Mouse (Mus musculus): Measurements from ENCODE around the gene Alg5. TPM values are rescaled to one million over a fixed set of nuclear protein-coding genes. Genes with fewer than 3 reads are reported as not detected.

Alg5 gene
- polyA plus RNA-seq, 1 experiment, result 58.3 TPM

- TF ChIP-seq CTCF (IDR thresholded peaks at IDR 0.05; ENCODE audit: borderline replicate concordance, insufficient read depth, low read length) (no peak), POLR2A (IDR thresholded peaks at IDR 0.05; ENCODE audit: low read depth, low read length) (peak; percentile 90)
- Histone ChIP-seq H3K4me1 (ENCODE audit: control insufficient read depth, insufficient read depth, low read length) (peaks cover 4% of the 10 kb centered on the region; the same call in 1 of the 2 replicates), H3K4me3 (ENCODE audit: insufficient read depth, low read length) (peak overlapping the region; percentile 81), H3K27ac (ENCODE audit: insufficient read depth, low read length) (peak overlapping the region; percentile 95)
These were observed 710 bp upstream of the Alg5 start for GRCm38 (mm10) chr3:54734411-54735246.

GRCm38 (mm10) chr3:54736101-54736927, 975 bp downstream of the Alg5 start:
- TF ChIP-seq CTCF (IDR thresholded peaks at IDR 0.05; ENCODE audit: borderline replicate concordance, insufficient read depth, low read length) (no peak), POLR2A (IDR thresholded peaks at IDR 0.05; ENCODE audit: low read depth, low read length) (peak; percentile 56)
- Histone ChIP-seq H3K4me3 (ENCODE audit: insufficient read depth, low read length) (peak overlapping the region; percentile 96), H3K4me1 (ENCODE audit: control insufficient read depth, insufficient read depth, low read length) (peaks cover 4% of the 10 kb centered on the region; the same call in 1 of the 2 replicates), H3K27ac (ENCODE audit: insufficient read depth, low read length) (no peak overlapping the region)

GRCm38 (mm10) chr3:54737317-54737716, 2.0 kb downstream of the Alg5 start:
- Histone ChIP-seq H3K4me3 (ENCODE audit: insufficient read depth, low read length) (no peak overlapping the region), H3K27ac (ENCODE audit: insufficient read depth, low read length) (no peak overlapping the region), H3K4me1 (ENCODE audit: control insufficient read depth, insufficient read depth, low read length) (peaks cover 4% of the 10 kb centered on the region; the same call in 1 of the 2 replicates)
- TF ChIP-seq POLR2A (IDR thresholded peaks at IDR 0.05; ENCODE audit: low read depth, low read length) (no peak), CTCF (IDR thresholded peaks at IDR 0.05; ENCODE audit: borderline replicate concordance, insufficient read depth, low read length) (no peak)

DNA sequence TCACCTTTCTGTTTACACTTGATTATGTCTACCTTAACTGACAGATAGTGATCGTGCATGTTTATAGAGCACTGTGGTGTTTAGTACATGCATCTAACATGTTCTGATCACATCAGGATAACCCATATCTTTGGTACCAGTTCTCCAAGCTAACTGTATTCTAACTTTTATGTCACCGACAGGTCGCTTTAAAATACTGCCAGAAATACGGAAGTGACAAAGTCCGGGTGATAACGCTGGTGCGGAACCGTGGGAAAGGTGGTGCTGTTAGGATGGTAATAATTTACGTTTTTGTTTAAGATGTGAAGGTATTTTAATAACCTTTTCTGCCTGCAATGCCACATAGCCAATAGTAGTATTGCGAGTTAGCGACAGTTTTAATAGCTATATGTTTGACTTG, 6.6 kb downstream of the Alg5 start:
- no peaks in the 10 kb centered on the region for H3K4me1 ChIP-seq (ENCODE audit: control insufficient read depth, insufficient read depth, low read length)
- TF ChIP-seq CTCF (IDR thresholded peaks at IDR 0.05; ENCODE audit: borderline replicate concordance, insufficient read depth, low read length) (no peak), POLR2A (IDR thresholded peaks at IDR 0.05; ENCODE audit: low read depth, low read length) (no peak)

GRCm38 (mm10) chr3:54745799-54746198, 10.5 kb downstream of the Alg5 start:
- Histone ChIP-seq H3K27ac (ENCODE audit: insufficient read depth, low read length) (no peak overlapping the region), H3K4me3 (ENCODE audit: insufficient read depth, low read length) (no peak overlapping the region), H3K4me1 (ENCODE audit: control insufficient read depth, insufficient read depth, low read length) (no peaks in the 10 kb centered on the region)
- TF ChIP-seq POLR2A (IDR thresholded peaks at IDR 0.05; ENCODE audit: low read depth, low read length) (no peak), CTCF (IDR thresholded peaks at IDR 0.05; ENCODE audit: borderline replicate concordance, insufficient read depth, low read length) (peak; percentile 30; the same call in 1 of the 2 replicates)

More for the DNA sequence above, 6.6 kb downstream of the Alg5 start:
- Histone ChIP-seq H3K27ac (ENCODE audit: insufficient read depth, low read length) (no peak overlapping the region), H3K4me3 (ENCODE audit: insufficient read depth, low read length) (no peak overlapping the region)

DNA sequence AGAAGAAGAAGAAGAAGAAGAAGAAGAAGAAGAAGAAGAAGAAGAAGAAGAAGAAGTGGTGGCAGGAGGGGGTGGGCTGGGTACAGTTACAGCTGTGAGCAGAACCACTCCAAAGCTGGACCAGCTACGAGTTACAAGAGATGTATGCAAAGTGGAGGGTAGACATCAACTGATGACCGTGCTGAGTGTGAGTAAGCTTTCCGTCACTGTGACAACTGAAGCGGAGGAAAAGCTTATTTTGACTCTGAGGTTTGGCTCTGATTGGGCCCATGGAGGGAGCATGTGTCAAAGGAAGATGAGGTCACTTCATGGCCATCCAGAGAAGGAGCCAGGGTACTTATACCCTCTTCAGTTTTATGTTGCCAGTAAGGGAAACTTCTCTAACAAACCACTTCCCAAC, 18.1 kb downstream of the Alg5 start:
- TF ChIP-seq CTCF (IDR thresholded peaks at IDR 0.05; ENCODE audit: borderline replicate concordance, insufficient read depth, low read length), result no peak
- no peak for TF ChIP-seq POLR2A (IDR thresholded peaks at IDR 0.05; ENCODE audit: low read depth, low read length)
- Histone ChIP-seq H3K4me3 (ENCODE audit: insufficient read depth, low read length) (no peak overlapping the region), H3K27ac (ENCODE audit: insufficient read depth, low read length) (no peak overlapping the region), H3K4me1 (ENCODE audit: control insufficient read depth, insufficient read depth, low read length) (no peaks in the 10 kb centered on the region)

- Histone ChIP-seq H3K27ac (ENCODE audit: insufficient read depth, low read length) (peak within 1 kb of the TSS; percentile 27), H3K4me1 (ENCODE audit: control insufficient read depth, insufficient read depth, low read length) (no peaks in the 10 kb centered on the region), H3K4me3 (ENCODE audit: insufficient read depth, low read length) (peak within 1 kb of the TSS; percentile 52)
- TF ChIP-seq CTCF (IDR thresholded peaks at IDR 0.05; ENCODE audit: borderline replicate concordance, insufficient read depth, low read length) (no peak), POLR2A (IDR thresholded peaks at IDR 0.05; ENCODE audit: low read depth, low read length) (no peak)
These were observed 20.1 kb downstream of the Alg5 start, which contains the start of gene Smad9 for GRCm38 (mm10) chr3:54755145-54756041. Gene Smad9 (plus strand): TSS chr3:54755582.

- peak overlapping the region; percentile 27 for H3K27ac ChIP-seq (ENCODE audit: insufficient read depth, low read length)
- no peak for TF ChIP-seq CTCF (IDR thresholded peaks at IDR 0.05; ENCODE audit: borderline replicate concordance, insufficient read depth, low read length)
- no peak for TF ChIP-seq POLR2A (IDR thresholded peaks at IDR 0.05; ENCODE audit: low read depth, low read length)
- H3K4me1 ChIP-seq (ENCODE audit: control insufficient read depth, insufficient read depth, low read length), result no peaks in the 10 kb centered on the region
- peak overlapping the region; percentile 52 for H3K4me3 ChIP-seq (ENCODE audit: insufficient read depth, low read length)
These were observed 20.7 kb downstream of the Alg5 start for GRCm38 (mm10) chr3:54756058-54756457.

GRCm38 (mm10) chr3:54757446-54757845, 22.1 kb downstream of the Alg5 start:
- no peak overlapping the region for H3K27ac ChIP-seq (ENCODE audit: insufficient read depth, low read length)
- no peaks in the 10 kb centered on the region for H3K4me1 ChIP-seq (ENCODE audit: control insufficient read depth, insufficient read depth, low read length)
- TF ChIP-seq CTCF (IDR thresholded peaks at IDR 0.05; ENCODE audit: borderline replicate concordance, insufficient read depth, low read length) (no peak), POLR2A (IDR thresholded peaks at IDR 0.05; ENCODE audit: low read depth, low read length) (no peak)
- H3K4me3 ChIP-seq (ENCODE audit: insufficient read depth, low read length), result no peak overlapping the region
